Mouse (Mus musculus) neural tube, embryonic 13.5 days (tissue): Measurements from ENCODE around the gene Vmn1r117. TPM values are rescaled to one million over a fixed set of nuclear protein-coding genes. Genes with fewer than 3 reads are reported as not detected.
"Not testable (repeated sequence)": the region's sequence is repeated elsewhere in the genome, so short reads cannot be mapped to it uniquely, and the experiment has no call there.

Experiments
- ATAC-seq: fragments of 200-750 bp; cut with Nextera tagmentation; 2 replicates; pipeline ENCODE4 v1.8.0; 2017; ENCODE audit warnings: low read depth, mild to moderate bottlenecking, moderate TSS enrichment, moderate library complexity
- H3K27ac ChIP-seq: fragments of 300-500 bp; sonication (generic); replicated peaks from 2 replicates; pipeline ENCODE4 v1.5.1; 2015; ENCODE audit warnings: moderate library complexity, mild to moderate bottlenecking, inconsistent platforms
- H3K27me3 ChIP-seq: fragments of 300-500 bp; sonication (generic); 2 replicates; pipeline ENCODE4 v1.6.1; 2015; ENCODE audit warnings: mild to moderate bottlenecking, inconsistent platforms
- H3K36me3 ChIP-seq: fragments of 300-500 bp; sonication (generic); 2 replicates; pipeline ENCODE4 v1.6.1; 2015; ENCODE audit warnings: mild to moderate bottlenecking, inconsistent platforms
- H3K4me1 ChIP-seq: fragments of 300-500 bp; sonication (generic); replicated peaks from 2 replicates; pipeline ENCODE4 v1.6.1; 2015; ENCODE audit warnings: inconsistent platforms
- H3K4me2 ChIP-seq: fragments of 300-500 bp; sonication (generic); 2 replicates; pipeline ENCODE4 v1.6.1; 2015; ENCODE audit warnings: inconsistent platforms, mild to moderate bottlenecking, moderate library complexity
- H3K4me3 ChIP-seq: fragments of 300-500 bp; sonication (generic); 2 replicates; pipeline ENCODE4 v1.5.1; 2015; ENCODE audit warnings: mild to moderate bottlenecking, inconsistent platforms
- H3K9ac ChIP-seq: fragments of 300-500 bp; sonication (generic); 2 replicates; pipeline ENCODE4 v1.6.1; 2015; ENCODE audit warnings: moderate library complexity, mild to moderate bottlenecking, inconsistent platforms
- H3K9me3 ChIP-seq: fragments of 300-500 bp; sonication (generic); 2 replicates; pipeline ENCODE4 v1.6.1; 2016; ENCODE audit warnings: inconsistent platforms
- WGBS: fragments of 180-500 bp; shearing (Covaris S2); methylation state at CpG from one replicate; pipeline ENCODE4 v1.1.7; 2015; 5-methylcytosine and 5-hydroxymethylcytosine counted together
- polyA plus RNA-seq: library from polyadenylated mRNA; unstranded; fragments of >200 nt; fragmentation: Nextera tagmentation; extraction: Ambion mirVana; gene quantifications from 2 replicates; pipeline ENCODE4 v1.2.1, GENCODE M21; 2015

Gene Vmn1r117
- not detected in 2 replicates for polyA plus RNA-seq

DNA sequence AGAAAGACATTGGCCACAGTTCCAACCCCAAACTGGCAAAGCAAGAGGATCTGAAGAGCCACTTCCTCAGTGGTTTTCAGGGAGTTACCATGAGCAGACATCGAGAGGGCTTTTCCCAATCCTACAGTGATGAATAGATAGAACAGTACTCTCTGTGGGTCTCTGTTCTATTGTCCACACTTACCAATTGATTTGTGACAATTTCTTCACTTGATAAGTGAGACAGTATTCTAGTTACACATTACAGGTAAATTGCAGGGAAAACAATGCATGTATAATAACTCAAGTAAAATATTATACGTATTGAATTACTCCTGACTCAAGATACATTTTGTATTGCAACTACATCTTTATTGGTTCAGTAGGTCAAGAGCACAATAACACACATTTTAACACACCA lies at the start of gene Vmn1r117:
Vmn1r117 (minus strand) TSS at position 101 of the 400 bp plus-strand sequence.
- not testable (repeated sequence) for H3K27ac ChIP-seq, H3K4me3 ChIP-seq, H3K36me3 ChIP-seq, H3K4me1 ChIP-seq, ATAC-seq, H3K27me3 ChIP-seq, H3K9ac ChIP-seq, H3K4me2 ChIP-seq, H3K9me3 ChIP-seq
- no CpG with 5 or more reads among the region's 2 CpGs for WGBS

- not testable (repeated sequence) for H3K4me2 ChIP-seq, H3K27ac ChIP-seq, H3K9me3 ChIP-seq, H3K9ac ChIP-seq, ATAC-seq, H3K4me3 ChIP-seq, H3K27me3 ChIP-seq, H3K4me1 ChIP-seq, H3K36me3 ChIP-seq
- WGBS: no CpG with 5 or more reads among the region's 2 CpGs
Measured at GRCm38 (mm10) chr7:20912247-20912646, 28.3 kb upstream of the Vmn1r117 start, which contains the start of gene Vmn1r118. Gene Vmn1r118, minus strand, starts transcription at chr7:20912347.

DNA sequence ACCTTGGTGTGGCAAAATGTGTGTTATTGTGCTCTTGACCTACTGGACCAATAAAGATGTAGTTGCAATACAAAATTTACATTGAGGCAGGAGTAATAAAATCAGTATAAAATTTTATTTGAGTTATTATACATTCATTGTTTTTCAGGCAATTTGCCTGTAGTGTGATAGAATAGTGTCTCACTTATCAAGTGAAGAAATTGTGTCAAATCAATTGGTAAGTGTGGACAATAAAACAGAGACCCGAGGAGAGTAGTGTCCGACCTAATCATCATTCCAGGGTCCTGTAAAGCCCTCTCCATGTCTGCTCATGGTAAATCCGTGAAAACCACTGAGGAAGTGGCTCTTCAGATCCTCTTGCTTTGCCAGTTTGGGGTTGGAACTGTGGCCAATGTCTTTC lies 12.0 kb downstream of the Vmn1r117 start, which contains the start of gene Vmn1r116:
Vmn1r116 (plus strand) TSS at position 301 of the 400 bp plus-strand sequence.
- not testable (repeated sequence) for ATAC-seq, H3K27ac ChIP-seq, H3K4me1 ChIP-seq, H3K4me3 ChIP-seq, H3K4me2 ChIP-seq, H3K9ac ChIP-seq, H3K9me3 ChIP-seq, H3K36me3 ChIP-seq, H3K27me3 ChIP-seq
- 55% methylated on average over 3 of the region's 3 CpGs for WGBS

DNA sequence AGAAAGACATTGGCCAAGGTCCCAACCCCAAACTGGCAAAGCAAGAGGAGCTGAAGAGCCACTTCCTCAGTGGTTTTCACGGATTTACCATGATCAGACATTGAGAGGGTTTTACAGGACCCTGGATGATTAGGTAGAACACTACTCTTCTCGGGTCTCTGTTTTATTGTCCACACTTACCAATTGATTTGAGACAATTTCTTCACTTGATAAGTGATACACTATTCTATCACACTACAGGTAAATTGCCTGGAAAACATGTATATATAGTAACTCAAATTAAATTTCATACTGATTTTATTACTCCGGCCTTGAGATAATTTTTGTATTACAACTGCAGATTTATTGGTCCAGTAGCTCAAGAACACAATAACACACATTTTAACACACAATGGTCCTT lies 39.0 kb downstream of the Vmn1r117 start, which contains the start of gene Vmn1r115:
Vmn1r115 (minus strand) TSS at position 101 of the 400 bp plus-strand sequence.
- not testable (repeated sequence) for H3K36me3 ChIP-seq, ATAC-seq, H3K4me3 ChIP-seq, H3K9me3 ChIP-seq, H3K4me2 ChIP-seq, H3K27me3 ChIP-seq, H3K4me1 ChIP-seq, H3K9ac ChIP-seq, H3K27ac ChIP-seq
- no CpG with 5 or more reads among the region's 3 CpGs for WGBS

Other genes starting within 250 kb of the Vmn1r117 start
- gene Vmn1r107, start 215.2 kb downstream of the Vmn1r117 start, polyA plus RNA-seq: not detected in 2 replicates
- not detected in 2 replicates for gene Vmn1r111, start 180.9 kb downstream of the Vmn1r117 start, polyA plus RNA-seq
- not detected in 2 replicates for gene Gm10668, start 153.5 kb downstream of the Vmn1r117 start, polyA plus RNA-seq
- not detected in 2 replicates for gene Vmn1r112, start 112.9 kb downstream of the Vmn1r117 start, polyA plus RNA-seq
- gene Vmn1r113, start 96.8 kb downstream of the Vmn1r117 start, polyA plus RNA-seq: not detected in 2 replicates
- gene Vmn1r114, start 71.9 kb downstream of the Vmn1r117 start, polyA plus RNA-seq: not detected in 2 replicates
- gene Vmn1r115, start 39.1 kb downstream of the Vmn1r117 start, polyA plus RNA-seq: not detected in 2 replicates
- not detected in 2 replicates for gene Vmn1r116, start 11.9 kb downstream of the Vmn1r117 start, polyA plus RNA-seq
- not detected in 2 replicates for gene Vmn1r118, start 28.2 kb upstream of the Vmn1r117 start, polyA plus RNA-seq
- not detected in 2 replicates for gene Vmn1r119, start 128.3 kb upstream of the Vmn1r117 start, polyA plus RNA-seq
- not detected in 2 replicates for gene Vmn1r120, start 169.7 kb upstream of the Vmn1r117 start, polyA plus RNA-seq
- not detected in 2 replicates for gene Vmn1r121, start 214.4 kb upstream of the Vmn1r117 start, polyA plus RNA-seq